Mouse (Mus musculus): Measurements from ENCODE around the gene Tex35.

Tex35 gene
- long read RNA-seq, experiment 1 = 0 reads
- long read RNA-seq, experiment 2 = 0 reads

DNA sequence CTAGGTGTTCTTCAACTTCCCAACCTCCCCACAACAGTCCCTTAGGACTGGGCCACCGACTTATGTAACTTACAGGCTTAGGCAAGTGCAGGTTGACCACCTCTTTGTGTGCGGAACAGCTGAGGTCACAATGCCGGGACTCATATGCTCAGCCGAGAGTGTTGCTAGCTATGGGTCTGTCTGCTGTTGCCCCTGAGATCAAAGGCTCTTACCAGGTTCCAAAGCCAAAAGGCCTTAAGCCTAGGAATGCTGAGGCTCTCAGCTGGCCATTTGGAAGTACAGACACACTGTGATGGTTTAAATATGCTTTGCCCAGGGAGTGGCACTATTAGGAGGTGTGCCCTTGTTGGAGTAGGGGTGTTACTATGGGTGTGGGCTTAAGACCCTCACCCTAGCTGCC, at the start of gene Tex35:
TSS of gene Tex35 (minus strand) at position 101 of the 400 bp plus-strand sequence.
- intact Hi-C loops (cut with DNase I) = no loop called here

DNA sequence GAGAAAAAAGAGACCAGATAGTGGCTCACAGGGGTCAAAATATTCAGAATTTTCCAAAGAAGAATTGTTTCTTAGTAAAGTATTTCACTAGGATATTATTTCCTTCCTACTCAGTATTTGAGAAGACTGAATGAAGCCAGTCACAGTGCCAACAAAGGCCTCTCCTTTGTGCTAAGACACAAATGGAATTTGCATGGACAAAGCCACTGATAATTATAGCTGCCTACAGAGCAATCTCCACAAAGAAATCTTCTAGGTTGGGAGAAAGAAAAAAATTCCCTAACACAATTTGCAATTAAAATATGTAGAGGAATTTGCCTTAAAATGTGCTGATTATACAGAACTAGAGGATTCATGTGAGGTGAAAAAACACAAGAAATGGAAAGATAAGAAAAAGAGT, 45.3 kb upstream of the Tex35 start:
- intact Hi-C loops (cut with DNase I) = no loop called here

DNA sequence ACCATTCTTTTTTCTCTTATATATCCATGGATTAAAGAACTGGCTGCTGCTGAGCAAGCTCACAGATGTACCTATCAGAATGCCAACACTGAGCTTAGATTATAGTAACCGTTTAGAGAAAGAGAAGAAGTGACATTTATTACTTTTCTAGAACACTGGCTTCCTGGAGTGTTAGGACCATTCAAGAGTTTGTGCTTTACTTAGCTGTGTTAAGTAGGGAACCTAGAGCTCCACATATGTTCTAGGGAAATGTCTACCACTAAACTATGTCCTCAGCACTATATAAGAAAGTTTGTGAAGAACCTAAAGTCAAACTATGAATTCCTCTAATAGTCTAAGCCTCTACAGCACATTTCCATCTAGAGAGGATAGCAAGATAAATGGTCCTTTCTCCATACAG, 41.6 kb upstream of the Tex35 start:
- intact Hi-C loops (cut with DNase I) = no loop called here

DNA sequence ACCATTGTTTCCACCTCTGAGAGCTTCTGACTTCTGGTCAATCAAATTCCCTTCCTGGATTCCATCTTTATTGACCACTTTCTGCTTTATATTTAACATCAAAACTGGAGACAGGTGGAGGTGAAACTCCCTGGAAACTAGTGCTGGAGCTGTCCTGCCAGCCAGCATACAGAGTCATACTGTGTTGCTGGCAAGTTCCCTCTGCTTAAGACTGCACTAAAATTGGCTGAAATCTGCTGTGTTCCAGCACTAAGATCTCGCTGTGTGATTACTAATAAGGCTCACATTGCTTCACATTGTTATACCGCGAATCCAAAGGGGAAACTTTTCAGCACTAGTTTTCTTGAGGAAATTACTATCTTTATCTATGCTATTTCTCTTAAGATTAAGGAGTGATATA, 36.1 kb upstream of the Tex35 start:
- intact Hi-C loops (cut with DNase I) = no loop called here

DNA sequence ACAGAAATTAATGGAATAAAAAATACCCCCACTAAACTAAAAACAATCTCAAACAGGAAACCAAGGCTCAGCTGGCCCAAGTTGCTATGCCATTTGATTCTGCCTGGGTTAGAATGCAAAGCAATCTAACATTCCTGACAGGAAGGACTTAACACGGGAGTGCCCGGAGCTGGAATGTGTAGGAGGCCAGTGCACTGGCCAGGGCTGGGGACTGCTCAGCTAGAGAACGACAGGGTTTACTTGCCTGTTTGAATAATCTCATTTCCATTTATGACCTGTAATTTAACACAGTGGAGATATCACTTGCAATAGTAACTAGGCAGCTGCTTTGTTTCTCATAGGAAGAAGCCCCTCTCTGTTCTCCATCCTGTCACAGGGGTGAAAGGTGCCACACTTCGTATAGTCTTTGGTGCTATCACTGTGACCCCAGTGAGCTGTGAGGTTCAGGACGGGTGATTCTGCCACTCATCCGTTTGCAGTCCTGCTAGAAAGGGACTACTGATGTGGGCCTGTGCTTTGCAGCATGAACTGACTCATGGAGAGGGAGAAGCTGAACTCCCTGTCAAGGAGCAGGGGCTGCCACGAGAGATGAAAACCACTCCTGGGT, 34.9 kb upstream of the Tex35 start:
- intact Hi-C loops (cut with DNase I) = no loop called here

DNA sequence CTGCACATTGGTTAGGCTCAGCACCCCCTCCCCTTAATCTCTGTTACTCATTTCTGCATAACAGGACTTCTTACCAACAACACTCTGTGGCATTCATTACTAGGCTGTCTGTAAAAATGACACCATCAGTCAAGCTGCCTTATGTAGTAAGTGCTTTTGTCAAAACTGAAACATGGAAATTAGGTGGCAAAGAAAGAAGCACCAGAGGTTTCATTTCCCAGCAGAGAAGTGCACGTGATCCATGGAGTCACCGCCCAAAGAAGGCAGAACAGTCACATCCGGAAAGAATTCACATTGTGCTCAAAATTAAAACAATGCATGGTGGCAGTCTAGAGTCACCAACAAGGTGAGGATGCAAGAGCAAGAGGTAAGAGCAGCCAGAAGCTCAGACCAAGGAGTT, 32.5 kb upstream of the Tex35 start:
- intact Hi-C loops (cut with DNase I) = no loop called here

DNA sequence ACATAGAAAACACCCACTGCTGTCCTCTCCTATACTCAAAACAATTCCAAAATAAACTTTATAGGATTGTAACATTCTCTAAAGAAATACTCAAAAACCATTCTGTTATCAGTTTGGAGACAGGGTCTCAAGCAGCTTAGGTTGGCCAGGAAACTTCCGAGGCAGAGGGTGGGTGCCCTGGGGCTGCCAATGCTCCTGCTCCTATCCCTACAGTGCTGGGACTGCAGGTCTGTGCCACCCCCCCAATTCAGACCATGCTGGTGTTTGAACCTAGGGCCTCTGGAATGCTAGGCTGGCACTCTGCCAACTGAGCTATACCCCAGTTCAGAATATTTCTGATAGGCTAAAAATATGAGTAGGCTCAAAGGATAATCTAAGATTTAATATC, 29.4 kb upstream of the Tex35 start:
- intact Hi-C loops (cut with DNase I) = no loop called here

DNA sequence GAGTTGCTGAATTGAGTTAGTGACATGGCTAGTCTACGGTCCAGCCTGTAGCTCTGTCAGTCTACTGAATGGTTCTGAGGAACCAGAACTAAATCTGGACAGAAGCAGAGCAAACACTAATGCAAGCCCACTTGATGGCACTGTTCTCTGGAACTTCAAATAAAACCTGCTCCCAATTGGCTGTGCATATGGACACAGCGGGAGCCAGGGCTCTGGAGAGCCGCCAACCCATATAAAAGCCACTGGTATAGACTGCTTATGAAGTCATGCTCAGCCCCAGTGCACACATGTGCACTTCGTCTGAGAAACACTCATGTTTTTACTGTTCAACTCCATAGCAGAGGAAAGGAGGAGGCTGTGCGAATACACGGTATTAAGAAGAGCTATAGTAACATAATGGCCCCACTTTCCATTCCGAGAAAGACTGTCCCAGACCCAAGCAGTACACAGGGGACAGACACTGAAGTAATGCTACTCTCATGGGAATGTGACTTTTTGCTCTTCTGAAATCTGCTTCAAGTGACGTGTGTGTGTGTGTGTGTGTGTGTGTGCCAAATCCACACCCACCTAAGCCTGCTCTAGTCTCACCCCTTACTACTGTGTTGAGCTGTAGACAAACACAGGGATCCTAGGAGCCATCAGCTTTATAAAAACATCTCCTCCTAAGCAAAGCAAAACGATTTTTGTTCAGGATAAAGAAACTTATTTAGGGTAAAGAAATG, 28.8 kb upstream of the Tex35 start:
- intact Hi-C loops (cut with DNase I) = no loop called here

DNA sequence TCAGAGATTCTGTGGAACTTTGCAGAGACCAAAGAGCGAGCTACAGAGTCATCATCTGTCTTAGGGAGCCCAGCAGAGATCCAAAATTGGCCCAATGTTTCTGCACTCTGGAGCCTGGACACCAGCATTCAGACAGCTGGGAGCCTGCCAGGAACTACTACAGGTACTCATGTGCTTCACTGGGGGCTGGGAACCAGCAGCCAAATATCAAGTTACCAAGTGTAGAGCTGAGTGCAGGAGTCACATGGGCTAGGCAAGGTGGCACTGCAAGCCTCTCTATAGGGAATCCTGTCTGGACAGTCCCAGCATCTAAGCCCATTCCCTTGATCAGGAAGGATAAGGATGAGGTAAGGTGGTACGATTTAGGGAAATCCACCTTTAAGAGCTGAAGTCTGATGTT, 19.7 kb upstream of the Tex35 start:
- intact Hi-C loops (cut with DNase I) = no loop called here

DNA sequence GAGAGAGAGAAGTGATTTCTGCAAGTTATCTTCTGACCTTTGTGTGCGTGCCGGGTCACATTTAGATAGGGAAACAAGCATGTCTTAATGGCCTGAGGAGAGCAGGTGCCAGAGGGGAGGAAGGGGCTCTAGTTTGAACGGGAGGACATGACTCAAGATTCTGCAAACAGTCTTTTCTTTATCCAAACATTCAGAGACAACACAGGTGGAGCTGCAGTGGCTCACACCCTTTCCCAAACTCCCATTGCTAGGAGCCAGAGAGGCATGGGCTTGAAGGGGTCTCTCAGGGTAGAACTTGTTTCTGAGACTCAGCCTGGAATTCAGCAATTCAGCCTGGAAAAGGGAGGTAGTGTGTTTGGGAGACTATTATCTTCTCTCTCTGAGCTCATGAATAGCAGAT, 15.4 kb upstream of the Tex35 start:
- intact Hi-C loops (cut with DNase I) = no loop called here

DNA sequence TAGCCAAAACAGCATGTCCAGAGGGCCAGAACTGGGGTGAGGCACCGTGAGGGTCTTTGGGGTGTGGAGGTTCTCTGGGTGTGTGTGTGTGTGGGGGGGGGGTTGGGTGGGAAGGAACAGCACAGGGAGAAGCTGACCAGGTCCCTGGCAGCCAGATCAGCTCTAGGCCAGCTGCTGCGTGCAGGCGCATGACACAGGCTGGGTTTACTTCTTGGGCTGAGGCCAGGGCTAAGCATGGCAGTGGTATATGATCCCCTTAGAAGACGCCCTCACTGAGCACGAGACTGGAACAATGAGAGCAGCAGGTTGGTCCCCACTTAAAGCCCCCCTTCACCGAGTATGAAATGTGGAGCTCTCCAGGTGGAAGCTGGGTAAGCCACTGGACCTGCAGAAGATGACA, 10.7 kb upstream of the Tex35 start:
- intact Hi-C loops (cut with DNase I) = no loop called here

DNA sequence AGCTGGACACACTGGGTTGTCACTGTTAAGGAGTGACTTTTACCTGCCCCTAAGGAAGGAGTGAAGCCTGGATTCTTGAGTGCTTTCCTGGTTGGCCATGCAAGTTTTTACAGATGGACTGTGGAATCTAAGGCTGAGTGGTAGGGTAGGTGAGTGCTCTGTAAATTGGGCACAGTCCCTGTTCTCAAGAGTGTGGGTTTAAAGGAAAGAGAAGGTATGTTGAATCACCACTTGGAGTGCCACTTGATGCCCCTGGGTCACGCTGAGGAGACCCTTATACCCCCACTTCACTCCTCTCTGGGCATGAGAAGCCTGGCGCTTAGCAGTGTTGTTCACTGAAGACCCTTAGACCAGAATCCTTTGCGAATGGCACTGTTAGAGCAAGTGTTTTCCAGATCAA, 9.0 kb upstream of the Tex35 start:
- intact Hi-C loops (cut with DNase I) = no loop called here

DNA sequence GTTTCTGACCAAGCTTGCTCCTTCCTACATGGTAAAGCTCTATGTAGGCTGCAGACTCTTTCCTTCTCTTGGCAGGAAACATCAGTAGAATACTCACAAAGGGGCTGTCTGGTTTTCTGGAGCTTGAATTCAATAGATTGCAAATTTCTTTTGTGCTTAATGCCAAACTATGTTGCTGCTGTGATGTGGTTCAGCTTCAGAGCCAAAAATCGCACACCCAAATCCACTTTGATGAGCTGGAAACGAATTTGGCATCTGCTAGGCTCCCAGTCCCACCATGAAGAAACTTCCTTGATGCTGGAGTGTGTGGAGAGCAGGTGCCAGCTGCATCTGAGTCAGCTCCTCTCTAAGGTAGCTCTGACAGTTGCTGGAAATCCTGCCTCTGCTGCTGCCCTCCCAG, 6.0 kb upstream of the Tex35 start:
- intact Hi-C loops (cut with DNase I) = no loop called here

DNA sequence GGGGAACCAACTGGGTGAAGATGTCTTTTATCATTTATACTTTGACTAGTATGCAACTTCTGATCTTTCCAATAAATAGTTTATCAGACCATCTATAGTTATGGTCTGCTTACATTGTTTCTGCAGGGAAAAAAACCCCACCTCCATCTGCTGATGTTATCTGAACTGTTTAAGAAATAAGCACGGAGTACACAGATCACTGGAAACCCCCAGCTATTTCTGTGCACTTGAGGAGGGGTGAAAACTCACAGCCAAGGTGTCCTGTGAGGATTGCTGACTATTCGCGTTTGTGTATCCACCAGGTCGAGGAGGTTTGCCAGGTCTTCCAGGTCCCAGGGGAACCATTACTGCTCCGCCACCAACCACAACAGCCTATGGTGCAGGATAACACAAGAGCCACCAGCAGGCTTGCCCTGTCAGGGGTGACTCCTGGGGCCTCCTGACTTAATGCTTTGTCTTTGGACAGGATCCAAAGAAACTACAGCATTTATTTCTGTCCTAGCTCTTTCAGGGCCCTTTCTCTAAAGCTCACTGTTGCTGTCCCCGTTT, 1.9 kb upstream of the Tex35 start:
- intact Hi-C loops (cut with DNase I) = no loop called here

DNA sequence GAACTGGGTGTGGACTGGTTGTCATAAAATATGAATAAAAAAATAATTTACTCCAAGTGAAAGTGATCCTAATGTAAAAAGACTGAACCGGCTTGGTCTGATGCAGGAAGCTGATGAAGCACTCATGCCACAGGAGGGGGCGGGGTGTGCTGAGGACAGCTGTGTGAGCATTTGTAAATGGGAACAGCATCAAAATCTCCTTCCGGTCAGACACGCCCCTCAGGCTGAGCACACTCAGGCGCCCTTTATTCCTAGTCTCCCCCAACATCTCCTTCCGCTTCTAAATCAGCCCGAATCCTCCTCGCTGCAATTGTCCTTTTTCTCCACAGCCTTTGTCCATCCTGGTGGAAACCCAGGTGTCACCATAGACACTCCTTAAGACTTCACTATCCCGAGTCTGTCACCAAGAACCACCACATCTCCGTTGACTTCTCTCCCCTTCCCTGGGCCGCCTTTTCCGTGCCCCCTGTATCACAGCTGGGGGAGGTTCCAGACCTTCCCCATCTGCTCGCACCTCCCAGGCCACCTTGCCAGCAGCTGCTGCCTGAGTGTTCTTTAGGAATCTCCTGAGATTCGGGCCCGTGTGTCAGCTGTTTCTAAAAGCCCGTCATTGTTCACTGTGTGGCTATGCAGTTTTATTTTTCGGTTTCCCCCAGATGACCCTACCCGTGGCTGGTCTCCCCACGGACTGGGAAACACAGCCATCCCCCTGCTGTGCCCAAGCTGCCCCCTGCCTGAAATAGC, 7.2 kb downstream of the Tex35 start:
- intact Hi-C loops (cut with DNase I) = no loop called here

DNA sequence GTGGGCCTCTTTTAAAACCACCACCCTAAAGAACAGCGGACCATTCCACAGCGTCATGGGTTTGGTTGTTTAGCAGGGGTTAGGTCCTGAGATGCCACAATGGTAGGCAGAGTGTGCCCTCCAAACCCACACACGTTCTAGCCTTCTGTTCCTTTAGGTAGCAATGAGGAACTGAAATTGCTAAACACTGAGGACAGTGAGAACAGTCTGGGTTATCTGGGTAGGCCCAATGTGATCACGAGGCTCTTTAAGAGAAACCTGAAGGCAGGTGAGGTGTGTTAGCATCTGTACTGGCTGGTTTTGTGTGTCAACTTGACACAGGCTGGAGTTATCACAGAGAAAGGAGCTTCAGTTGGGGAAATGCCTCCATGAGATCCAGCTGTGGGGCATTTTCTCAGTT, 12.9 kb downstream of the Tex35 start:
- intact Hi-C loops (cut with DNase I) = no loop called here

DNA sequence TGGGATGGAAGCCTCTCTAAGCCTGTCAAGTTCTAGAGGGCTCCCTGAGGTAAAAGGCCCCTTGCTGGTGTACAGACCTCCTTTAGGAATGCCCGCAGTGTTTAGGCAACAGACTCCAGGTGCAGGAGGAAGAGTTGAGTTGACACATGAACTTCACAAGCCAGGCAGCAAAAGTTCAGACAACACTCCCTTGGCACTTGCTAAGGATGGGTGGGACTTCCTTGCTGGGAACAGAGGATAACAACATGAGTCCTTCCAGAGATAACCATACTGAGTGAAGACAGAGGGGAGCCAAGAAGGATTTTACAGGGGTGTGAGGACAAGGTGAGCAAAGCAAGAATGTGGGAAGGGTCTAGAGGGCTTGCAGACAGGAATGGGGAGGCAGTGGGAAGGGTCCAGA, 15.9 kb downstream of the Tex35 start:
- intact Hi-C loops (cut with DNase I) = no loop called here

DNA sequence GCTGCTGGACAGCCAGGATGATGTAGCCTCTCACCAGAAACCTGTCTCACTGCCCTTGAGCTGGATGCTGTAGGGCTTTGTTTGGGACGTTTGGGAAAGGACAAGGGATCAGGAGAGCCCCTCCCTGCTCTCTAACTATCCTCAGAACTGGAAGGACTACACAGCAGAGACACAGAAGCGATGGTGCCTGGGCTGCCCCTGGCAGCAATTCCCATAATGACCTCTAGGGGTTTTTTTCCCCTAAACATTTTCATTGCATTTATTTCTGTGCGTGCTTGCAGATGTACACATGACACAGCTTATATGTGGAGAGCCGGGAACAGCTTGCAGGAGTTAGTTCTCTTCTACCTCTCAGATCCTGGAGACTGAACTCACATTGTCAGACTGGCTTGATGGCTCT, 16.3 kb downstream of the Tex35 start:
- intact Hi-C loops (cut with DNase I) = no loop called here

DNA sequence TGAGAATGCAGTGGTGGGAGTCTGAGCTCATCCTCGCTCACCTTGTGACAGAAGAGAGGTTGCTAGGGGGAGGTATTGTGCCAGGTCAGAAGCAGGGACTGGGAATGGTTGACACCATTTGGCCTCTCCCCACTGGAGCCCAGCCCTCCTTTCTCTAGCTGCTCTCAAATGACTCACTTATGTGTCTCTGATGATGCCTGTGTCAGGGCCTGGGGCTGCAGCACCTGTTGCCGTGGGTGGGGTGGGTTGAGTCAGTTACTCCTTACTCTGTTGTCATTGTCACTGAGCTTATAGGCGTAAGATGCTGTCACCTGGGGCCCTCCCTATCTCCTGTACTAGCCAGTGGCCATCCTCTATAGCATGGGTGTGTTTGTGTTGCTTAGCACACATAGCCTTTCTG, 17.6 kb downstream of the Tex35 start:
- intact Hi-C loops (cut with DNase I) = no loop called here

DNA sequence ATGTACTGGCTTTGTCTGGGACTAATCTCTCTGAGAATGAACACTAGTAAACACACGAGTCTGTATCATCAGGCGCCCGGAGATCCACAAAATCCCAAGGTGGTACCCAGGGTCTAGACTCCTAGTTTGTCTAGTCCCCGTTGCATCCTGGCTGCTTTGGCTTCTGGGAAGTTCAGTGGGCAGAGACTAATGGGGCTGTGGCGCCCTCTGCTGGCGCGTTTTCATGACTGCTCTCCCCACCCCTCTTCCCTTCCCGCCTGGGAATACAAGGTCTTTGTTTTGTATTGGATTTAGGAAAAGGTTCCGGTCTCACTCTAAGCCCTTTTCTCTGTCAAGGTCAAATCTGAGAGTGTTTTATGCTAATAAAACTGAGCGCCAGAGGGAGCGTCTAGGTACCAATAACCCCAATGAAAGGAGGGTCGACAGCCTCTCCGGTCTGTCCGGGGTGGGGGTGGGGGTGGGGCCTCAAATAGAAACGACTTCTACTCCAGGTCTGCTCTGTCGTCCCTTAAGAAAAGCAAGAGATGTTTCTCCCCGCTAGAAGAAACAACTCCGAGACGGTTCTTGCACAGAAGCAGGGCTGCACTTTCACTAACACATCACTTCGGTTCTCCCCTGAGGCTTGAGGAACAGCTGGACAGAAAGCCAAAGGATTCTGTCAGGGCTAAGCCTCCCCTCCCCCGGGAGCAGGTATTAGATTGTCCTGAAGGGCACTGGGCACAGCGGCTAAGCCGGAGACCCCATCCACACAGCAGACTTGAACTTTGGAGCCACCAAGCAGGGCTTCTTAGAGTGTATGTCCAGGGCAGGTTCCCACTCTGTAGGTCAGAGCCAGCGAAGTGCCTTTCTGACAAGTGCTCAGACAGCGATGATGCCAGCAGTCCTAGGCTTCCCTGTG, 22.1 kb downstream of the Tex35 start:
- intact Hi-C loops (cut with DNase I) = loop anchor here (10.0 kb wide), 1 partner anchor 368 kb away; the partner anchor contains the start of gene Cryzl2

DNA sequence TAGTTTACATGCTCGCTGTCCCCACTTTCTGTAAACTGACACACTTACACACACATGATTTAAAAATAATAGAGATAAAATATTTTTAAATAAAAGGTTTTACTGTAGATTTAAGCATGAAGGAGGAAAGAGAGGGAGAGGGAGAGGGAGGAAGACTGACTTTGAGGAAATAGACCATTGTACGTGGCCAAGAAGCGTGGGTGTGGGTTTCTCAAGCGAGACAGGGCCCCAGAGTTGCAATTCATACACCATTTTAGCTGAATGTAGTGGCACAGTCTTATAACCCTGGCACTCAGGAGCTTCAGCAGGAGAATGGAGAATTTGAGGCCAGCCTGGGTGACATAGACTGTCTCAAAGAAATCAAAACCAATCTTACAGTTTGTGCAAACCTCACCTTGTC, 25.5 kb downstream of the Tex35 start:
- intact Hi-C loops (cut with DNase I) = loop anchor here (5.0 to 10.0 kb wide), 2 partner anchors 199 to 372 kb away; partner anchors contain the start of gene Cryzl2

Measured in adrenal gland (tissue).